Mouse (Mus musculus): Measurements from ENCODE around the gene Cluap1.

- TF ChIP-seq CTCF (IDR thresholded peaks at IDR 0.05; ENCODE audit: borderline replicate concordance, control insufficient read depth, extremely low read depth, insufficient read depth, low read length, poor library complexity) (no peak), POLR2A (IDR thresholded peaks at IDR 0.05; ENCODE audit: control insufficient read depth, extremely low read depth, insufficient read depth, low read length, poor library complexity) (no peak)
These were observed 20.6 kb downstream of the Cluap1 start for GRCm38 (mm10) chr16:3929151-3929550.
